Mouse (Mus musculus): ENCODE measurements at regions not wholly inside any gene's neighbourhood (a gene's known extent, or its start where the extent isn't known, plus 50 kb on each side); places are given as distances from the start of the nearest gene placed in this dataset.

DNA sequence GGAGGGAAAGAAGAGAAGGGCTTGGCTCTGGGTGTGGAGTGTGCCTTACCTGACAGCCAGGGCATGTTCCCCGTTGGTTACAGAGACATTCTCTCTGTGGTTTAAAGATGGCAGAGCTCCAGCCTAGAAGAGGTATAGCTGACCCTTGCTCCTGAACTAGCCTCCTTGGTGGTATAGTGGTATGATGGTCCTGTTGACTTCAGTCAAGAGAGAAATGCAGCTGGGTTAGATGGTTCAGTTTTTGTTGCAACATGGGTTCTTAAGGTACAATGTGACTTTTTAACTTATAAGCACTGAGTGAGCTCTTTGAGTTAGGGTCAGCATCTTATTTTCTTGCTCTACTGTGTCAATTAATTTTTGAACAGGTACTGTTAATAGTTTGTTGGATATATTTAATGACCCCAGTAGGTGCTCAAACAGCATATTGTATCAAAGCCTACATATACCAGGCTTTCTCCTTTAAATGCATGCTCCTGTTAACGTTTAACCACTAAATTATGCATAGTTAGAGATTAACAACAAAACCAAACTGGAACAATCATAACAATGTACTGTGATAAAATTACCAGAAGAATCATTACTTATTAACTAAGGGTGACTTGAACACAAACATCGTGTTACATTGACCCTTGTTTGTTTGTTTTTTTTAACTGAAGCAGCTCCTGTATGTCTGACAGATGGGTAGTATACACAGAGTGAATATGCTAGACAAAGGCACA is 70.5 kb upstream of the Nrxn3 start:
- no peak overlapping the region for H3K4me2 ChIP-seq (ENCODE audit: low read depth, low read length)
- H3K4me1 ChIP-seq (ENCODE audit: control insufficient read depth, insufficient read depth, low read length) = no peaks in the 10 kb centered on the region
- 0 out of 2 replicates have a peak, but pooled peaks have one; percentile 7 for ATAC-seq
- H3K27ac ChIP-seq (ENCODE audit: low read length) = no peak overlapping the region
- no peaks in the 10 kb centered on the region for H3K9me3 ChIP-seq (ENCODE audit: control insufficient read depth, low read length)
- no peaks in the 10 kb centered on the region for H3K36me3 ChIP-seq (ENCODE audit: control insufficient read depth, insufficient read depth, low read length)
- WGBS = 62% methylated on average over 3 of the region's 3 CpGs
- no peak overlapping the region for H3K9ac ChIP-seq (ENCODE audit: low read depth, low read length)
- H3K27me3 ChIP-seq (replicated peaks; ENCODE audit: control insufficient read depth, insufficient read depth, low read length) = no peaks in the 10 kb centered on the region
- no peak overlapping the region for H3K4me3 ChIP-seq (ENCODE audit: low read length)

Data from intestine, embryonic 16.5 days (tissue).